Mouse (Mus musculus) forebrain, embryonic 14.5 days (tissue): ENCODE data around the gene Upf2. TPM values are rescaled to one million over a fixed set of nuclear protein-coding genes. Genes with fewer than 3 reads are reported as not detected.
"Not testable (repeated sequence)": the region's sequence is repeated elsewhere in the genome, so short reads cannot be mapped to it uniquely, and the experiment has no call there.

Experiments
- ATAC-seq: fragments of 200-750 bp; cut with Nextera tagmentation; 2 replicates; pipeline ENCODE4 v1.8.0; 2017; ENCODE audit warnings: mild to moderate bottlenecking, moderate library complexity
- DNase-seq: peaks from one replicate; pipeline ENCODE4 v3.0.0-alpha.2; 2015; ENCODE audit warnings: low spot score
- H3K27ac ChIP-seq: fragments of 300-500 bp; sonication (generic); 2 replicates; pipeline ENCODE4 v1.5.1; 2014; ENCODE audit warnings: low read depth, mild to moderate bottlenecking, control low read depth, low read length, moderate library complexity
- H3K27me3 ChIP-seq: fragments of 300-500 bp; sonication (generic); replicated peaks from 2 replicates; pipeline ENCODE4 v1.6.1; 2014; ENCODE audit warnings: low read length, control low read depth, mixed read lengths; ENCODE audit not compliant: control insufficient read depth, insufficient read depth
- H3K36me3 ChIP-seq: fragments of 300-500 bp; sonication (generic); 2 replicates; pipeline ENCODE4 v1.6.1; 2014; ENCODE audit warnings: low read length, control low read depth; ENCODE audit not compliant: control insufficient read depth, insufficient read depth
- H3K4me1 ChIP-seq: fragments of 300-500 bp; sonication (generic); 2 replicates; pipeline ENCODE4 v1.6.1; 2014; ENCODE audit warnings: antibody characterized with exemption, low read length, control low read depth; ENCODE audit not compliant: control insufficient read depth, insufficient read depth
- H3K4me2 ChIP-seq: fragments of 300-500 bp; sonication (generic); 2 replicates; pipeline ENCODE4 v1.6.1; 2014; ENCODE audit warnings: mild to moderate bottlenecking, control low read depth, low read length
- H3K4me3 ChIP-seq: fragments of 300-500 bp; sonication (generic); 2 replicates; pipeline ENCODE4 v1.5.1; 2014; ENCODE audit warnings: low read depth, low read length, control low read depth
- H3K9ac ChIP-seq: fragments of 300-500 bp; sonication (generic); 2 replicates; pipeline ENCODE4 v1.6.1; 2014; ENCODE audit warnings: mild to moderate bottlenecking, low read length, control low read depth, moderate library complexity
- H3K9me3 ChIP-seq: fragments of 300-500 bp; sonication (generic); replicated peaks from 2 replicates; pipeline ENCODE4 v1.6.1; 2016; ENCODE audit warnings: low read length, control low read depth, mixed read lengths; ENCODE audit not compliant: control insufficient read depth
- WGBS: fragments of 180-500 bp; shearing (Covaris S2); extraction: QIAGEN DNeasy Blood & Tissue Kit; methylation state at CpG from one replicate; pipeline ENCODE4 v1.1.7; 2014; 5-methylcytosine and 5-hydroxymethylcytosine counted together
- polyA plus RNA-seq: library from polyadenylated mRNA; unstranded; fragments of >200 nt; fragmentation: Nextera tagmentation; extraction: Ambion mirVana; gene quantifications from 2 replicates; pipeline ENCODE4 v1.2.1, GENCODE M21; 2014

The Upf2 gene
- polyA plus RNA-seq, 1 experiment from 2014 or later: 7.6 TPM

DNA sequence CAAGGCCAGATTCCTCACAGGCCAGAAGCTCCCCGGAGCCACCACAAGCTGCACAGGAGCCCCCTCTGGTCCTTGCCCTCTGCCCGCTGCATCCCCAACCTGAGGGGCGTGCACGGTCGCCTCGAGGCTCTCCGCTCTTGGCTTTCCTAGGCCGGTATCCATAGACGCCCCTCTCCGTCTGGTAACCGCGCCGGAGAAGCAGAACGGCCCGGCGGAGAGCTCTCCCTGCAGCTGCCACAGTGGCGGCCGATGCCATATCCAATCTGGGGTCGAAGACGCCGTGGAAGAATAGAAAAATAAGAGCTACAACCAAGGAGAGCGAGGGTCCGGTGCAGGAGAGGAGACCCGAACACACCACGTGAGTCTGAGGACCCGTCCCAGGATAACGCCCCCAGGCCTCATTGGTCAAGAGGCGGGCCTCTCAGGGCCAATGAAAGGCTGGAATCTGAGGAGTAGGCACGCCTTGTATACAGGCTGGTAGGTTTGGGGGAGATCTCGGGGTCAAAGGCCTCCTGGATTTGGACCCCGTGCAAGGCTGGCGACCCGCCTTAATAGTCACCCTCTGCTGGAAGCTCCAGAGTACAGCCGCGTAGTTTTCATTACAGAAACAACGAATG lies 8.7 kb upstream of the Upf2 start, which contains the start of gene Dhtkd1:
Dhtkd1 (minus strand) TSS at position 377 of the 617 bp plus-strand sequence.
- Histone ChIP-seq H3K36me3 (no peaks in the 10 kb centered on the region), H3K9me3 (no peaks in the 10 kb centered on the region), H3K27me3 (no peaks in the 10 kb centered on the region), H3K4me3 (peak within 1 kb of the TSS; percentile 37), H3K4me2 (peak within 1 kb of the TSS; percentile 57), H3K9ac (peak within 1 kb of the TSS; percentile 65), H3K27ac (no peak within 1 kb of the TSS), H3K4me1 (no peaks in the 10 kb centered on the region)
- ATAC-seq (peak; percentile 98), DNase-seq (peak; percentile 80)
- under 1% methylated on average over 36 of the region's 36 CpGs for WGBS

DNA sequence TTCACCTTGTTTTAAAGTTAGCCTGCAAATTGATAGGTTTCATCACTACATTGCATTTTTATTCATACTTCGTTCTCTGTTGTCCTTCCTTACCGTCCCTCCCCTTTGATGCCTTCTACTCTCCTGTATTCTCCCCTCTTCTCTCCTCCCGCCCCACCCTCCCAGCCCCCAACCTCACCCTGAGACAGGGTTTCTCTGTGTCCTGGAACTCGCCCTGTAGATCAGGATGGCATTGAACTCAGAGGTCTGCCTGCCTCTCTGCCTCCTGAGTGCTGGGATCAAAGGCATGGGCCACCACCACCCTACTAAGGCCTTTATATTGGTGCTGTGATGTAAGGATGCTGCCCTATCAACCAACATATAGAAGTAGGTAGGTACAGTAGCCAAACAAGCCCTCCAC lies 8.2 kb upstream of the Upf2 start:
- peak; percentile 30 for ATAC-seq
- Histone ChIP-seq H3K27me3 (no peaks in the 10 kb centered on the region), H3K9ac (no peak overlapping the region), H3K4me3 (peak overlapping the region; percentile 37), H3K9me3 (no peaks in the 10 kb centered on the region), H3K4me2 (peak overlapping the region; percentile 57), H3K36me3 (no peaks in the 10 kb centered on the region), H3K4me1 (no peaks in the 10 kb centered on the region), H3K27ac (no peak overlapping the region)
- DNase-seq: no peak
- 39% methylated on average over 4 of the region's 4 CpGs for WGBS

DNA sequence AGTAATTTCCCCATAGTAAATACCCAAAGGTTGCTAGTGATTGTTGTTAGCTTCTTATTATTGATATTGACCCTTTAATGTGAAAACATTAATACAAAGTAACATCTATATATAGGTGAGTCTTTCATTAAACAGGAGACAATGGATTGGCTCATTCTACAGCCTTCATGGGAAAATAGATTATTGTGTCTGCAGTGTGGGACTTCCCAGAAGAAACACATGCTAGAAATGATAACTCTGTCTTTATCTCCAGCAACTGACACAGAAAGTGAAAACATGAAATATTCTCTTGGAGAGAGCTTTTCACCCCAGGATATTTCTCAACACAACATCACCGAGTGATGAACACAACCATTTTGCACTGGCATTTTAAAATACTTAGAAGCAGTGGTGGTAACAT lies 5.6 kb upstream of the Upf2 start:
- H3K4me1 ChIP-seq: no peaks in the 10 kb centered on the region
- no peaks in the 10 kb centered on the region for H3K9me3 ChIP-seq
- DNase-seq: no peak
- H3K4me2 ChIP-seq: no peak overlapping the region
- WGBS: 90% methylated on average over 1 of the region's 1 CpGs
- no peaks in the 10 kb centered on the region for H3K27me3 ChIP-seq
- no peak overlapping the region for H3K9ac ChIP-seq
- no peaks in the 10 kb centered on the region for H3K36me3 ChIP-seq
- ATAC-seq: no peak
- H3K4me3 ChIP-seq: no peak overlapping the region
- H3K27ac ChIP-seq: no peak overlapping the region

DNA sequence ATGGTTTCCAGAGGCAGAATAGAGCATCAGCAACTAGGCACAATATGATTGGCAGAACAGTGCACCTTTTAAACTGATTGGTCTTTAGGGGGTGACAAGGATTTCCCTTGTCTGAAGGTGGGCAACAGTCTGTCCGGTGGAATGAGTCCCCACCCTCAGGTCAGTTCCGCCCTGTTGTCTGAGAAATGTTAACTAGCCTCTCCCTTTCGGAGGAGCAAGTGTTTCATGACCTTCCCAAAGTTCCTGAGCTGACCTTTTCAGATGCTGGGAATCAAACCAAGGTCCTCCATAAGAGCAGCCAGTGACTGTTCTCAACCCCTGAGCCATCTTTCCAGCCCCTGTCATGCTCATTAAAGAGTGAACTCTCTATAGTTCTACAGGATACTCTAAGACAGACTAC lies 4.4 kb upstream of the Upf2 start:
- no peaks in the 10 kb centered on the region for H3K9me3 ChIP-seq
- WGBS: 84% methylated on average over 3 of the region's 3 CpGs

DNA sequence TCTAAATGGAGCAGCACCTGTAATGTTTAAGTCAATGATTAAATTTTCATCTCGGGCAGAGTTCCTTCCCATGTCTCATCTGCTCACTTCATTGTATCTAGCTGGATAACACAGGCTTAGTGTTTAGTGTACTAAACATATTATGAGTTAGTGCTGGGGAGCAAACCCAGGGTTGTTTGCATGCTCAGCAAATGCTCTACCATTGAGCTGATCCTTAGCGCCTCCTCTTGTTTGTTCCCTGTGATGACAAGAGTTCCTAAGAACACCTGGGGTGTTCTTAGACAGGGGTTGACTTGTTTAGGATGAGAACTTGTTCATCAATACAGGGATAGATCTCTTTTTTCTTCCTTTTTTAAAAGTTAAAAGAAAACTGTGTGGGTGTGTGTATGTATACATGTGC lies 2.3 kb upstream of the Upf2 start:
- 85% methylated on average over 2 of the region's 2 CpGs for WGBS
- H3K4me2 ChIP-seq: no peak overlapping the region
- no peaks in the 10 kb centered on the region for H3K9me3 ChIP-seq
- H3K27ac ChIP-seq: no peak overlapping the region
- no peaks in the 10 kb centered on the region for H3K36me3 ChIP-seq
- peaks cover 7% of the 10 kb centered on the region; the same call in 1 of the 2 replicates for H3K4me1 ChIP-seq
- no peak overlapping the region for H3K9ac ChIP-seq
- DNase-seq (no peak), ATAC-seq (no peak)
- no peak overlapping the region for H3K4me3 ChIP-seq
- no peaks in the 10 kb centered on the region for H3K27me3 ChIP-seq

More for the DNA sequence above, 4.4 kb upstream of the Upf2 start:
- Histone ChIP-seq H3K9ac (no peak overlapping the region), H3K4me1 (no peaks in the 10 kb centered on the region), H3K4me3 (no peak overlapping the region), H3K36me3 (no peaks in the 10 kb centered on the region), H3K4me2 (no peak overlapping the region), H3K27me3 (no peaks in the 10 kb centered on the region), H3K27ac (no peak overlapping the region)
- DNase-seq (no peak), ATAC-seq (no peak)

DNA sequence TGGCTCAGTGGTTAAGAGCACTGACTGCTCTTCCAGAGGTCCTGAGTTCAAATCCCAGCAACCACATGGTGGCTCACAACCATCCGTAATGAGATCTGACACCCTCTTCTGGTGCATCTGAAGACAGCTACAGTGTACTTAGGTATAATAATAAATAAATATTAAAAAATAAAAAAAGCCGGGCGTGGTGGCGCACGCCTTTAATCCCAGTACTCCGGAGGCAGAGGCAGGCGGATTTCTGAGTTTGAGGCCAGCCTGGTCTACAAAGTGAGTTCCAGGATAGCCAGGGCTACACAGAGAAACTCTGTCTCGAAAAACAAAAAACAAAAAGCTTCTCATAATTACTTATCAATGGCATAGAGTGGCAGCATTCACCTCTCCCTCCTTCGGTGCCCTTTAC lies 1.4 kb upstream of the Upf2 start:
- DNase-seq, H3K9me3 ChIP-seq, H3K27me3 ChIP-seq, H3K36me3 ChIP-seq, ATAC-seq, H3K4me1 ChIP-seq, H3K27ac ChIP-seq, H3K9ac ChIP-seq: not testable (repeated sequence)
- 87% methylated on average over 9 of the region's 9 CpGs for WGBS
- Histone ChIP-seq H3K4me3 (peak overlapping the region; percentile 97; the same call in 1 of the 2 replicates), H3K4me2 (peak overlapping the region; percentile 65)

DNA sequence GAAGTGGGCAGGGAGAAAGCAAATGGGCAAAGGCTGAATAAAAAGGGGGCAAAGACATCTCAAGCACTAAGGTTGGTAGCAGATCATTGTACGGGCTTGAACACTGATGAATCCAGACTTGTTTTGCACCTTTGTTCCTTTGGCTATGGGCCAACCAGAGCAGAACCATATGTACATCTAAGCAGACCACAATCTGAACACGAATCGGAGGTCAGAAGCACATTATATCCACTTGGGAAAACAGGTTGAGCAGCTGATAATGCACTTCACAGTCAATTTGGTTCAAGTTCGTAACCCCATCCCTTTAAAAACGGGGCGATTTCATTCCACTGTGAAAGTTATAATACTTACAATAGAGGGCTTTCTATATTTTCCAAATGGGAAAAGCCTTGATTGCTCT lies 964 bp upstream of the Upf2 start:
- DNase-seq (peak; percentile 45), ATAC-seq (peak; percentile 1; the same call in 1 of the 2 replicates)
- Histone ChIP-seq H3K36me3 (no peaks in the 10 kb centered on the region), H3K4me1 (peaks cover 7% of the 10 kb centered on the region; the same call in 1 of the 2 replicates), H3K27ac (0 out of 2 replicates have a peak overlapping the region, but pooled peaks have one; percentile 46), H3K9me3 (no peaks in the 10 kb centered on the region), H3K4me2 (peak overlapping the region; percentile 65), H3K4me3 (peak overlapping the region; percentile 97), H3K9ac (peak overlapping the region; percentile 70), H3K27me3 (no peaks in the 10 kb centered on the region)
- 4% methylated on average over 6 of the region's 6 CpGs for WGBS

DNA sequence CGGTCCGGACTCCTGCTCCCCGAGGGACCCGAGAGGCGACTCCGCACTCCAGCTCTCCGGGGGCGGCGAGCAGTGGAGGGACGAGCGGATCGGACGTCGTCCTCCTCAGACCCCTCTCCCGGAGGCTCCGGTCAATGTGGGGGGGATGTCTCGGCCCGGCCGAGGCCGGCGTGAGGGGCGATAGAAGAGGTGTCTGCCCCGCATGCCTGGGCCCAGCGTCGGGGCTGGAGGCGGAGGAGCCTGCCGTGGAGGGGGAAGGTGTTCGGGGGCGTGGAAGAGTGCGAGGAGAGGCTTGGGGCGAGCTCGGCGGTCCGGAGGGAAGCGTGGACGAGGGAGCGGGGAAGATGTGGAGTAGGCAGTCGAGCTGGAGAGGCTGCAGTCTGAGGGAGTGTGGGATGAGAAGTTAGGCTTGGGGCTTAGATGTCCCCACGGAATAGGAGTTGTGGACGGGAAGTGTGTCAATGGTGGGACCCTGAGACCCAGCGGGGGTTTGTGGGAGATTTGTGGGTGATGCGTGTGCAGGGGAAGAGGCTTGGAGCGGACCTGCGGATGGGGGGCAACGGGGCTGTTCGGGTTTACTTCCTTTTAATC lies 447 bp downstream of the Upf2 start:
- H3K36me3 ChIP-seq: 0 out of 2 replicates have a peak, but pooled peaks cover 2% of the 10 kb centered on the region
- peak overlapping the region; percentile 81 for H3K4me2 ChIP-seq
- WGBS: under 1% methylated on average over 46 of the region's 46 CpGs
- no peaks in the 10 kb centered on the region for H3K27me3 ChIP-seq
- DNase-seq: peak; percentile 26
- no peak; the same call in 1 of the 2 replicates for ATAC-seq
- H3K4me1 ChIP-seq: peaks cover 7% of the 10 kb centered on the region; the same call in 1 of the 2 replicates
- peak overlapping the region; percentile 97 for H3K4me3 ChIP-seq
- peak overlapping the region; percentile 79 for H3K27ac ChIP-seq
- no peaks in the 10 kb centered on the region for H3K9me3 ChIP-seq
- H3K9ac ChIP-seq: peak overlapping the region; percentile 93

DNA sequence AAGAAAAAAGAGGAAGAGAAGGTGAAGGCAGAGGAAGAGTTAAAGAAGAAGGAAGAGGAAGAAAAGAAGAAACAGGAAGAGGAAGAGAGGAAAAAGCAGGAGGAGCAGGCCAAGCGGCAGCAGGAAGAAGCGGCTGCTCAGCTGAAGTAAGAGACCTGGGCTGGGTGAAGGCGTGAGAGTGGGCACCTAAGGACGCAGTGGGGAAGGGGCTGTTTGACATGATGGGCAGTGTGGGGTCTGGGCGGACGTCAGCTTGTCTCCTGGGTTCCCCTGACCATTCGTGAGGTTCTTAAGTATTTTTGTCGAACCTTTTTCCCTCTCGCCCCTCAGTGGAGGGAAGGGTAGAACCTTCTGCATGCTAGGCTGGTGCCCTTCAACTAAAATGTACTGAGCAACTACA lies 6.4 kb downstream of the Upf2 start:
- H3K9me3 ChIP-seq: no peaks in the 10 kb centered on the region

More for the DNA sequence above, 6.4 kb downstream of the Upf2 start:
- no peaks in the 10 kb centered on the region for H3K27me3 ChIP-seq
- no peak overlapping the region for H3K27ac ChIP-seq
- DNase-seq (no peak), ATAC-seq (no peak)
- 96% methylated on average over 9 of the region's 9 CpGs for WGBS
- no peak overlapping the region for H3K9ac ChIP-seq
- H3K4me1 ChIP-seq: no peaks in the 10 kb centered on the region; the same call in 1 of the 2 replicates
- H3K36me3 ChIP-seq: peaks cover 39% of the 10 kb centered on the region
- H3K4me2 ChIP-seq: no peak overlapping the region
- H3K4me3 ChIP-seq: no peak overlapping the region
